Mouse (Mus musculus): ENCODE results near the gene Arhgef39. TPM values are rescaled to one million over a fixed set of nuclear protein-coding genes. Genes with fewer than 3 reads are reported as not detected.
A peak's percentile ranks its signal among the peaks of the same experiment; 100 is the strongest.

The Arhgef39 gene
- total and polyA plus RNA-seq, 3 experiments = 16.4 to 71.2 (median 29.0) TPM

GRCm38 (mm10) chr4:43466872-43467271 is 32.6 kb downstream of the Arhgef39 start:
- no peak for TF ChIP-seq POLR2AphosphoS5 (IDR thresholded peaks at IDR 0.05; ENCODE audit: insufficient replicate concordance, low read depth, low read length)
- no peak for TF ChIP-seq CTCF (IDR thresholded peaks at IDR 0.05; ENCODE audit: low read depth, low read length)
- no peak for TF ChIP-seq TAL1 (conservative IDR thresholded peaks at IDR 0.05; ENCODE audit: low read depth, low read length)
- TF ChIP-seq GATA1 (IDR thresholded peaks at IDR 0.05; ENCODE audit: borderline replicate concordance, low read length) = no peak
- TF ChIP-seq GATA2 (IDR thresholded peaks at IDR 0.05; ENCODE audit: borderline replicate concordance, low read depth, low read length) = no peak

GRCm38 (mm10) chr4:43465935-43466334 is 33.6 kb downstream of the Arhgef39 start:
- Histone ChIP-seq H3K4me1 (ENCODE audit: insufficient read depth, low read depth, low read length) (no peaks in the 10 kb centered on the region), H3K4me3 (ENCODE audit: low read depth, low read length) (no peak overlapping the region), H3K9me3 (replicated peaks) (no peaks in the 10 kb centered on the region), H3K36me3 (replicated peaks) (no peaks in the 10 kb centered on the region), H3K27me3 (ENCODE audit: insufficient read depth, low read length) (peaks cover 34% of the 10 kb centered on the region)
- ATAC-seq (ENCODE audit: extremely low read depth, insufficient number of reproducible peaks, low FRiP score, poor library complexity, severe bottlenecking) = no peak
- no peak for TF ChIP-seq POLR2AphosphoS5 (IDR thresholded peaks at IDR 0.05; ENCODE audit: insufficient replicate concordance, low read depth, low read length)
- TF ChIP-seq CTCF (IDR thresholded peaks at IDR 0.05; ENCODE audit: low read depth, low read length) = no peak
- no peak for TF ChIP-seq GATA2 (IDR thresholded peaks at IDR 0.05; ENCODE audit: borderline replicate concordance, low read depth, low read length)
- no peak for TF ChIP-seq GATA1 (IDR thresholded peaks at IDR 0.05; ENCODE audit: borderline replicate concordance, low read length)
- TF ChIP-seq TAL1 (conservative IDR thresholded peaks at IDR 0.05; ENCODE audit: low read depth, low read length) = no peak
- no peak for DNase-seq (ENCODE audit: low spot score)

More at GRCm38 (mm10) chr4:43466872-43467271, 32.6 kb downstream of the Arhgef39 start:
- ATAC-seq (ENCODE audit: extremely low read depth, insufficient number of reproducible peaks, low FRiP score, poor library complexity, severe bottlenecking) (no peak), DNase-seq (ENCODE audit: low spot score) (no peak)
- Histone ChIP-seq H3K4me3 (ENCODE audit: low read depth, low read length) (no peak overlapping the region), H3K9me3 (replicated peaks) (no peaks in the 10 kb centered on the region), H3K27me3 (ENCODE audit: insufficient read depth, low read length) (peaks cover 27% of the 10 kb centered on the region), H3K4me1 (ENCODE audit: insufficient read depth, low read depth, low read length) (no peaks in the 10 kb centered on the region), H3K36me3 (replicated peaks) (no peaks in the 10 kb centered on the region)

- no peaks in the 10 kb centered on the region for H3K36me3 ChIP-seq (replicated peaks)
- TF ChIP-seq CTCF (IDR thresholded peaks at IDR 0.05; ENCODE audit: low read depth, low read length) = no peak
- H3K4me3 ChIP-seq (ENCODE audit: low read depth, low read length) = no peak overlapping the region
- DNase-seq (ENCODE audit: low spot score) (no peak), ATAC-seq (ENCODE audit: extremely low read depth, insufficient number of reproducible peaks, low FRiP score, poor library complexity, severe bottlenecking) (no peak)
- no peaks in the 10 kb centered on the region for H3K9me3 ChIP-seq (replicated peaks)
- no peaks in the 10 kb centered on the region; the same call in 1 of the 2 replicates for H3K4me1 ChIP-seq (ENCODE audit: insufficient read depth, low read depth, low read length)
- H3K27me3 ChIP-seq (ENCODE audit: insufficient read depth, low read length) = peaks cover 42% of the 10 kb centered on the region
These were observed 36.4 kb downstream of the Arhgef39 start for GRCm38 (mm10) chr4:43463102-43463501.

- no peak for DNase-seq (ENCODE audit: low spot score)
- H3K36me3 ChIP-seq (replicated peaks) = no peaks in the 10 kb centered on the region
- peaks cover 67% of the 10 kb centered on the region for H3K27me3 ChIP-seq (ENCODE audit: insufficient read depth, low read length)
- no peak overlapping the region for H3K4me3 ChIP-seq (ENCODE audit: low read depth, low read length)
- H3K9me3 ChIP-seq (replicated peaks) = no peaks in the 10 kb centered on the region
- H3K4me1 ChIP-seq (ENCODE audit: insufficient read depth, low read depth, low read length) = peaks cover 31% of the 10 kb centered on the region
- no peak for TF ChIP-seq GATA2 (IDR thresholded peaks at IDR 0.05; ENCODE audit: borderline replicate concordance, low read depth, low read length)
- no peak for TF ChIP-seq GATA1 (IDR thresholded peaks at IDR 0.05; ENCODE audit: borderline replicate concordance, low read length)
- TF ChIP-seq TAL1 (conservative IDR thresholded peaks at IDR 0.05; ENCODE audit: low read depth, low read length) = no peak
- TF ChIP-seq CTCF (IDR thresholded peaks at IDR 0.05; ENCODE audit: low read depth, low read length) = no peak
- TF ChIP-seq POLR2AphosphoS5 (IDR thresholded peaks at IDR 0.05; ENCODE audit: insufficient replicate concordance, low read depth, low read length) = no peak
- no peak for ATAC-seq (ENCODE audit: extremely low read depth, insufficient number of reproducible peaks, low FRiP score, poor library complexity, severe bottlenecking)
These were observed 42.4 kb downstream of the Arhgef39 start for GRCm38 (mm10) chr4:43457124-43457523.

- H3K36me3 ChIP-seq (replicated peaks) = no peaks in the 10 kb centered on the region
- ATAC-seq (ENCODE audit: extremely low read depth, insufficient number of reproducible peaks, low FRiP score, poor library complexity, severe bottlenecking) = no peak
- peaks cover 31% of the 10 kb centered on the region for H3K4me1 ChIP-seq (ENCODE audit: insufficient read depth, low read depth, low read length)
- H3K27me3 ChIP-seq (ENCODE audit: insufficient read depth, low read length) = peaks cover 67% of the 10 kb centered on the region
- DNase-seq (ENCODE audit: low spot score) = no peak
- TF ChIP-seq CTCF (IDR thresholded peaks at IDR 0.05; ENCODE audit: low read depth, low read length) = no peak
- TF ChIP-seq GATA1 (IDR thresholded peaks at IDR 0.05; ENCODE audit: borderline replicate concordance, low read length) = no peak
- TF ChIP-seq GATA2 (IDR thresholded peaks at IDR 0.05; ENCODE audit: borderline replicate concordance, low read depth, low read length) = no peak
- no peak for TF ChIP-seq POLR2AphosphoS5 (IDR thresholded peaks at IDR 0.05; ENCODE audit: insufficient replicate concordance, low read depth, low read length)
- TF ChIP-seq TAL1 (conservative IDR thresholded peaks at IDR 0.05; ENCODE audit: low read depth, low read length) = no peak
- H3K9me3 ChIP-seq (replicated peaks) = no peaks in the 10 kb centered on the region
- H3K4me3 ChIP-seq (ENCODE audit: low read depth, low read length) = no peak overlapping the region
These were observed 43.0 kb downstream of the Arhgef39 start for GRCm38 (mm10) chr4:43456470-43456869.

GRCm38 (mm10) chr4:43454041-43454836 is 45.3 kb downstream of the Arhgef39 start, which contains the start of gene Cd72:
Gene Cd72 (minus strand): TSS chr4:43454628.
- no peak within 1 kb of the TSS; the same call in 1 of the 2 replicates for H3K4me3 ChIP-seq (ENCODE audit: low read depth, low read length)
- H3K27me3 ChIP-seq (ENCODE audit: insufficient read depth, low read length) = peaks cover 63% of the 10 kb centered on the region
- no peaks in the 10 kb centered on the region for H3K36me3 ChIP-seq (replicated peaks)
- H3K4me1 ChIP-seq (ENCODE audit: insufficient read depth, low read depth, low read length) = peaks cover 31% of the 10 kb centered on the region
- H3K9me3 ChIP-seq (replicated peaks) = no peaks in the 10 kb centered on the region
- ATAC-seq (ENCODE audit: extremely low read depth, insufficient number of reproducible peaks, low FRiP score, poor library complexity, severe bottlenecking) = peak; percentile 70
- peak; percentile 79 for DNase-seq (ENCODE audit: low spot score)
- TF ChIP-seq POLR2AphosphoS5 (IDR thresholded peaks at IDR 0.05; ENCODE audit: insufficient replicate concordance, low read depth, low read length) (no peak), GATA1 (IDR thresholded peaks at IDR 0.05; ENCODE audit: borderline replicate concordance, low read length) (no peak), CTCF (IDR thresholded peaks at IDR 0.05; ENCODE audit: low read depth, low read length) (no peak), GATA2 (IDR thresholded peaks at IDR 0.05; ENCODE audit: borderline replicate concordance, low read depth, low read length) (no peak), TAL1 (conservative IDR thresholded peaks at IDR 0.05; ENCODE audit: low read depth, low read length) (no peak)

All from G1E (cell line).